Mouse (Mus musculus) intestine, embryonic 16.5 days (tissue): ENCODE results near the gene Slc38a3. TPM values are rescaled to one million over a fixed set of nuclear protein-coding genes. Genes with fewer than 3 reads are reported as not detected.

Source experiments
- ATAC-seq: fragments of 200-750 bp; cut with Nextera tagmentation; 2 replicates; pipeline ENCODE4 v1.8.0; 2017; ENCODE audit warnings: moderate TSS enrichment, moderate library complexity
- H3K27ac ChIP-seq: fragments of 300-500 bp; sonication (generic); 2 replicates; pipeline ENCODE4 v1.5.1; 2014; ENCODE audit warnings: mild to moderate bottlenecking, low read length
- H3K27me3 ChIP-seq: fragments of 300-500 bp; sonication (generic); replicated peaks from 2 replicates; pipeline ENCODE4 v1.6.1; 2014; ENCODE audit warnings: low read length, control low read depth, mixed read lengths; ENCODE audit not compliant: control insufficient read depth, insufficient read depth
- H3K36me3 ChIP-seq: fragments of 300-500 bp; sonication (generic); 2 replicates; pipeline ENCODE4 v1.6.1; 2014; ENCODE audit warnings: low read length, control low read depth; ENCODE audit not compliant: control insufficient read depth, insufficient read depth
- H3K4me1 ChIP-seq: fragments of 300-500 bp; sonication (generic); 2 replicates; pipeline ENCODE4 v1.6.1; 2014; ENCODE audit warnings: low read length, control low read depth, mixed read lengths; ENCODE audit not compliant: control insufficient read depth, insufficient read depth
- H3K4me2 ChIP-seq: fragments of 300-500 bp; sonication (generic); 2 replicates; pipeline ENCODE4 v1.6.1; 2014; ENCODE audit warnings: low read depth, low read length, control low read depth
- H3K4me3 ChIP-seq: fragments of 300-500 bp; sonication (generic); 2 replicates; pipeline ENCODE4 v1.5.1; 2014; ENCODE audit warnings: mild to moderate bottlenecking, low read length
- H3K9ac ChIP-seq: fragments of 300-500 bp; sonication (generic); 2 replicates; pipeline ENCODE4 v1.6.1; 2014; ENCODE audit warnings: low read depth, low read length
- H3K9me3 ChIP-seq: fragments of 300-500 bp; sonication (generic); 2 replicates; pipeline ENCODE4 v1.6.1; 2016; ENCODE audit warnings: low read length, control low read depth; ENCODE audit not compliant: control insufficient read depth
- WGBS: fragments of 180-500 bp; shearing (Covaris S2); extraction: QIAGEN DNeasy Blood & Tissue Kit; methylation state at CpG from one replicate; pipeline ENCODE4 v1.1.7; 2014; 5-methylcytosine and 5-hydroxymethylcytosine counted together
- polyA plus RNA-seq: library from polyadenylated mRNA; unstranded; fragments of >200 nt; fragmentation: Nextera tagmentation; extraction: Ambion mirVana; gene quantifications from 2 replicates; pipeline ENCODE4 v1.2.1, GENCODE M21; 2015

Gene Slc38a3
- polyA plus RNA-seq, 1 experiment from 2014 or later = 10.1 TPM

GRCm38 (mm10) chr9:107696845-107697610 lies 27.7 kb upstream of the Slc38a3 start:
- Histone ChIP-seq H3K9ac (no peak overlapping the region), H3K9me3 (no peaks in the 10 kb centered on the region), H3K27me3 (no peaks in the 10 kb centered on the region), H3K27ac (0 out of 2 replicates have a peak overlapping the region, but pooled peaks have one; percentile 31), H3K4me3 (no peak overlapping the region), H3K36me3 (no peaks in the 10 kb centered on the region), H3K4me1 (peaks cover 57% of the 10 kb centered on the region), H3K4me2 (no peak overlapping the region)
- no peak for ATAC-seq
- WGBS = 67% methylated on average over 9 of the region's 9 CpGs

- Histone ChIP-seq H3K27ac (0 out of 2 replicates have a peak overlapping the region, but pooled peaks have one; percentile 13), H3K9ac (no peak overlapping the region), H3K9me3 (no peaks in the 10 kb centered on the region), H3K4me1 (peaks cover 49% of the 10 kb centered on the region), H3K4me3 (no peak overlapping the region), H3K4me2 (no peak overlapping the region), H3K27me3 (no peaks in the 10 kb centered on the region), H3K36me3 (no peaks in the 10 kb centered on the region)
- WGBS = 47% methylated on average over 6 of the region's 6 CpGs
- no peak for ATAC-seq
Measured at GRCm38 (mm10) chr9:107696106-107696479, 26.8 kb upstream of the Slc38a3 start.

- 82% methylated on average over 12 of the region's 12 CpGs for WGBS
- no peak overlapping the region for H3K4me2 ChIP-seq
- 0 out of 2 replicates have a peak overlapping the region, but pooled peaks have one; percentile 13 for H3K27ac ChIP-seq
Measured at GRCm38 (mm10) chr9:107695441-107696105, 26.2 kb upstream of the Slc38a3 start.

GRCm38 (mm10) chr9:107694627-107695026 lies 25.3 kb upstream of the Slc38a3 start:
- Histone ChIP-seq H3K27ac (no peak overlapping the region), H3K4me1 (peaks cover 35% of the 10 kb centered on the region), H3K9me3 (no peaks in the 10 kb centered on the region), H3K9ac (no peak overlapping the region), H3K4me3 (no peak overlapping the region), H3K4me2 (no peak overlapping the region), H3K27me3 (no peaks in the 10 kb centered on the region), H3K36me3 (no peaks in the 10 kb centered on the region)
- no peak for ATAC-seq
- WGBS = 73% methylated on average over 7 of the region's 7 CpGs

More at GRCm38 (mm10) chr9:107695441-107696105, 26.2 kb upstream of the Slc38a3 start:
- H3K9ac ChIP-seq = no peak overlapping the region
- H3K27me3 ChIP-seq = no peaks in the 10 kb centered on the region
- H3K4me1 ChIP-seq = peaks cover 44% of the 10 kb centered on the region
- H3K36me3 ChIP-seq = no peaks in the 10 kb centered on the region
- no peaks in the 10 kb centered on the region for H3K9me3 ChIP-seq
- ATAC-seq = no peak
- no peak overlapping the region for H3K4me3 ChIP-seq

- 64% methylated on average over 4 of the region's 4 CpGs for WGBS
- no peak overlapping the region for H3K4me3 ChIP-seq
- no peak overlapping the region for H3K27ac ChIP-seq
- no peak for ATAC-seq
- no peak overlapping the region for H3K4me2 ChIP-seq
- H3K4me1 ChIP-seq = peaks cover 24% of the 10 kb centered on the region
- no peaks in the 10 kb centered on the region for H3K27me3 ChIP-seq
- 0 out of 2 replicates have a peak overlapping the region, but pooled peaks have one; percentile 4 for H3K9ac ChIP-seq
- no peaks in the 10 kb centered on the region for H3K9me3 ChIP-seq
- H3K36me3 ChIP-seq = no peaks in the 10 kb centered on the region
Measured at GRCm38 (mm10) chr9:107693433-107693987, 24.2 kb upstream of the Slc38a3 start.

- Histone ChIP-seq H3K9ac (no peak overlapping the region), H3K9me3 (no peaks in the 10 kb centered on the region), H3K4me2 (no peak overlapping the region), H3K27me3 (no peaks in the 10 kb centered on the region), H3K27ac (no peak overlapping the region), H3K36me3 (peaks cover 4% of the 10 kb centered on the region; the same call in 1 of the 2 replicates), H3K4me1 (peaks cover 17% of the 10 kb centered on the region), H3K4me3 (no peak overlapping the region)
- WGBS = 68% methylated on average over 5 of the region's 5 CpGs
- ATAC-seq = no peak
Measured at GRCm38 (mm10) chr9:107692785-107693184, 23.5 kb upstream of the Slc38a3 start.

- Histone ChIP-seq H3K4me2 (no peak overlapping the region), H3K27ac (no peak overlapping the region), H3K4me3 (no peak overlapping the region), H3K9ac (no peak overlapping the region), H3K9me3 (no peaks in the 10 kb centered on the region), H3K27me3 (no peaks in the 10 kb centered on the region), H3K36me3 (peaks cover 9% of the 10 kb centered on the region; the same call in 1 of the 2 replicates), H3K4me1 (no peaks in the 10 kb centered on the region)
- 77% methylated on average over 8 of the region's 8 CpGs for WGBS
- ATAC-seq = no peak
Measured at GRCm38 (mm10) chr9:107690391-107690790, 21.1 kb upstream of the Slc38a3 start.

- Histone ChIP-seq H3K27me3 (no peaks in the 10 kb centered on the region), H3K36me3 (peaks cover 15% of the 10 kb centered on the region; the same call in 1 of the 2 replicates), H3K27ac (no peak overlapping the region), H3K4me3 (no peak overlapping the region), H3K4me1 (no peaks in the 10 kb centered on the region), H3K4me2 (no peak overlapping the region), H3K9me3 (no peaks in the 10 kb centered on the region), H3K9ac (no peak overlapping the region; the same call in 1 of the 2 replicates)
- 74% methylated on average over 7 of the region's 7 CpGs for WGBS
- no peak for ATAC-seq
Measured at GRCm38 (mm10) chr9:107688939-107689338, 19.6 kb upstream of the Slc38a3 start.

- Histone ChIP-seq H3K27ac (no peak overlapping the region), H3K4me2 (no peak overlapping the region), H3K27me3 (no peaks in the 10 kb centered on the region), H3K36me3 (peaks cover 16% of the 10 kb centered on the region), H3K4me1 (no peaks in the 10 kb centered on the region), H3K9ac (no peak overlapping the region), H3K4me3 (no peak overlapping the region), H3K9me3 (no peaks in the 10 kb centered on the region)
- no peak for ATAC-seq
- 91% methylated on average over 5 of the region's 5 CpGs for WGBS
Measured at GRCm38 (mm10) chr9:107688415-107688814, 19.1 kb upstream of the Slc38a3 start.
